Mouse (Mus musculus) c-Kit-positive CD71-positive TER-119-positive erythroid progenitor cells, embryonic 14.5 days (primary cell): ENCODE results near the gene Nkain4.

Experiments
- DNase-seq: peaks from one replicate; pipeline ENCODE4 v3.0.0-alpha.2; 2013; ENCODE audit warnings: low spot score

Nkain4 gene

DNA sequence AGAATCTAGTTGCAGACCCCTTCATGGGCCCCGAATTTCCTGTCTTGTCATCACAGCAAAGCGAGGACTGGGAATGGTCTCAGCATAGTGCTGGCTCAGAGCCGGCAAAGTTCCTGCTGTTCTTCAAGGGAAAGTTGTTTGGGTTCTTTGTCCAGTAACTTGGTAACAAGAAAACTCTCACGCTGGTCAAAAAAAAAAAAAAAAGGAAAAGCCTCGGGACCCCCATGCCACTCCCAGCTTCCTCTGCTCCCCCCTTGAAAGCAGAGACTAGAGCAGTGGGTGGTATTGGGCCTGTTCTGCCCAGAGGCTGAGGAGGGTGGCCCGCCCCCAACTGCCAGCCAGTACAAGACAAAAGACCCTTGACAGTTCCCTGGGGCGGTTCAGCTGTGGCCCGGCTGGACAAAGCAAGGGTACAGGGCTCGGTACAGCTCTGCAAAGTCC, 1.7 kb downstream of the Nkain4 start:
- no peak for DNase-seq

DNA sequence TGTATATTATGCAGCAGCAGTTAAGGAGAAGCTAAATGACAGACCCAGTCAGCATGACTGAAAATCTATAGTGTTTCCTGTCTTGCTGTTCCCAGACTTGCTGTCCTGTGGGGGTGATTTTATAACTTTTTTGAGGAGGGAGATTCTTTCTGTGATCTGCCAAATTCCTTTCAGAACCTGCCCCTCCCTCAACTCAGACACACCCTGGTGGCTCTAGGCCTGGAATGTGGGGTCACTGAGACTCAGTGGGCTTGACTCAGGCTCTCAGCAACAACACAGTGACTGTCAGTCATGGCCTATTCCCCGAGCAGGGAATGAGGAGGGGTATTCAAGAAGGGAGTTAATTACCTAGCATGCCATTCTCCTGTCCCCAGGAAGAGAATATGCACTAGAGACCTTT, 4.6 kb downstream of the Nkain4 start:
- no peak for DNase-seq

DNA sequence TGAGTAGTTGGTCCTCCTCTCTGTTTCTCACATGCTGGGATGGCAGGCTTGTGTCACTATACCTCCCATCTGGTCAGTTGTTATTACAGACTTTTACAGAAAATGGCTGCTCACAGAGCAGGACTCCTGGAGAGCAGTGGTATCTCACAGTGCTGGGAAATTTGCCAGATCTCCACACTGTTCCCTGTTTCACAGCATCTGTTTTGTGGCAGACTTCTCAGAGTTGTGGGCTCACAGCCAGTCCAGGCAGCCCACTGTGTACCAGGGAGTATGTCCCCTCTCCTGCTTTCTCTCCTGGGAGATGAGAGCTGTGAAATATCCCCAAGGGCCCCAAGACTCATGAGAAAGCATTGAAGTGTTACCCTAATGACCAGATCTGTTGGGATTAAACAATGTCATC, 12.6 kb downstream of the Nkain4 start:
- no peak for DNase-seq

DNA sequence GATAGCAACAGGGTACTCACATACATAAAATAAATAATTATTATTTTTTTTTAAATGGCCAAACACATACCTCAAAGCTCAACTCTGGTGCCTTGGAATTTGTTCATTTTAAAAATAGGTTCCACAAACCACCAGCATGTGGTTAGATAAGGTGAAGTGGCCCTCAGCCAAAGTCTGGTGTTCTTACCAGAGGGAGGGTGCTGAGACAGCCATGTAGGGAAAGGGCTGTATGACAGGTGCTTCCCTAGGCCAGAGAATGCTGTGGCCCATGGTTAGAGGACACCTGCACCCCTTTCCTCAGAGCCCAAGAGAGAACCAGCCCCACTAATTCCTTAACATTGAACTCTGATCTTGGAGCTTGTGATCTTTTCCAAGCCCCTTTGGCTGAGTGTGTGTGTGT, 14.3 kb downstream of the Nkain4 start:
- DNase-seq = no peak

DNA sequence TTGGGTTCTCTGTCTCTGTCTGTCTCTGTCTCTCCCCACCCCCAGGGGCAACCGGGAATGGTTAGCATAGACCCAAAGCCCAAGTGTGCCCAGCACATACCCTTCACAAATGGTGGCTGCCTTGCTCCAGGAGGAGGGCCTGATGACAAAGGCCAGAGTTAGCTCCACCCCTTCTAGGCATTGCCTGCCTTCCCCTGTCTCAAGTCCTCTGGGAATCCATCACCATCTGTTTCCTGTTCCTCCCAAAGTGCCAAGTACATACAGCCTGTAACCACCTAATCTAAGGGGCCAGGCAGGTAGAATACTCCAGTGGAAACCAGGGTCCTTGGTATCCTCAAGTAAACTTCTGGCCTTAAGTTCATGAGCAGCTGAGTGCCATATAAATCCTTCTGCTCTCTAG, 22.1 kb downstream of the Nkain4 start:
- DNase-seq = no peak

DNA sequence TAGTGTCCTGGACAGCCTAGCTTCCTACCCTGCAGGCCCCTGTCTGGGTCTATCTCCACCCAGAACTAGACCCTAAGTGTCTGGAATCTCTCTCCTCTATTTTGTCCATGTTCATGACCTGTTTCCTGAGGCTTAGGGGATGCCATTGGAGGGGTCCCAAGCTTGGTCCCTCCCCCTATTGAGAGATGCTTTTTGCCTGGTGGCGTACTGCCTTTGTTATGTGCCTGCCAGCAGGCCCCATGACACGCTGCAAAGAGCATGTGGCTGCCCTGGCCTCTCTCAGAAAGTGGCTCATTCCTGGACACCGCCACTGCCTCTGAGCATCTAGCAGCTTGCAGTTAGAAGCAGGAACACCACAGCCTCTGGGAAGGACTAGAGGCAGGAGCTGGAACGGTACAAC, 25.8 kb downstream of the Nkain4 start, which contains the start of gene Birc7:
TSS of gene Birc7 (plus strand) at position 301 of the 400 bp plus-strand sequence.
- no peak for DNase-seq

DNA sequence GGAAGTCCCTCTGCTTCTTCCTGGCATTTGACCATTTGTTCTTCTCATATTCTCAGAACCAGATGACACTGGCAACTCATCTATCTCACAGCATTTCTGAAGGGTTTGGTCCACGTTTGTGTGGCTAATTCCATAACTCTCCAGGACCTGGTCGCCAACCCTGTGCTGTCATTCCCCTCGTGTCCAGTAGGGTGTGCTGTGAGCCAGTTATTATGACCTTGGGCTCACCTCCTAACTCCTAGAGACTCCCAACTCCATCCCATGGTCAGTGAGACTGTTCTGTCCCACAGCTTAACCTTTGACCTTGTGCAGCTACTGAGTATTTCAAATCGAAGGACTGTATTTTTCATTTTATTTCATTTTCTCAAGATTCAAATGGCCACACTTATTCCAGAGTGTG, 29.3 kb downstream of the Nkain4 start:
- peak; percentile 64 for DNase-seq

DNA sequence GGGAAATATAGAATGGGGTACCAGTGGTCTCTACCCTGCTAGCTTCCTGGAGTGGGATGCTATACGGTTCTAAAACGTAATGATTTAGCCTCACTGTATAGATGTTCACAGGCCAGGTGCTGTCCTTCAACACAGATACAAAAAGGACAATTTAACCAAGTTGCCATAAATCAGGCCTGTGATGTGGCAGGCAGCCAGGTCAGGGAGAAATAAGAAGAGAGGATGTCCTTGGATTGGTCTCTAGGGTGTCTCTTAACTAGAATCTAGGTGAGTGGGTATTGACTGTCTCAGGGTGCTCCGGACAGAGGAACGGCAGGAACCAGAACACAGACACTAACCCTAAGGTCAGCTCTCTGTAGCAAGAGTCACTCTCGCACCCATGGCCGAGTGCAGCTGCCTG, 31.8 kb downstream of the Nkain4 start:
- DNase-seq = no peak

DNA sequence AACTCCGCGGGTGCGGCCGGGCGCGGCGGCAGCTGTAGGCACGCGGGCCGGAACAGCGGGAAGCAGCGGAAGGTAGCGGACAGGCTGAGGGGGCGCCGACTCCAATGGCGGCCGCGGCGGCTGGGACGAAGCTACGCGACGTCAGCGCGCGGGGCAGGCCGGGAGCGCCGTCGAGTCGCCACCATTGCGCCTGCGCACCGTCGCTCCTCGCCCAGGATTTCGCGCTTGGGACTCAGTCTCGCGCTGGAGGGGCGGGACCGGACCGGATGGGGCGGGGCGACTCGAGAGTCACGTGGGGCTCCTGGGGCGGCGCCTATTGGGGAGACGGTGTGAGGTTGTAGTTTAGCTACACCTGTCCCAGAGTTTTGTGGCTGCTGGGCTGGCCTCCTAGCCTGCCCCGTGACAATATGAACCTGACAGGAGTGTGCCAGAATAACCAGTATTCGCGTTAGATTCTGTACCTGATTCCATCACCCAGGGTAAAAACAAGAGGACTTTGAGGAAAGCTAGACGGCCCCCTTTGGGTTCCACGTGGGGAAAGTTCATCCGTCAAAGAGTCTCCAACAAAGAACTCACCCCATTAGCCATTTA, 33.6 kb downstream of the Nkain4 start, which contains the start of gene Ythdf1:
TSS of gene Ythdf1 (minus strand) at position 140 of the 591 bp plus-strand sequence.
- DNase-seq = peak; percentile 96

DNA sequence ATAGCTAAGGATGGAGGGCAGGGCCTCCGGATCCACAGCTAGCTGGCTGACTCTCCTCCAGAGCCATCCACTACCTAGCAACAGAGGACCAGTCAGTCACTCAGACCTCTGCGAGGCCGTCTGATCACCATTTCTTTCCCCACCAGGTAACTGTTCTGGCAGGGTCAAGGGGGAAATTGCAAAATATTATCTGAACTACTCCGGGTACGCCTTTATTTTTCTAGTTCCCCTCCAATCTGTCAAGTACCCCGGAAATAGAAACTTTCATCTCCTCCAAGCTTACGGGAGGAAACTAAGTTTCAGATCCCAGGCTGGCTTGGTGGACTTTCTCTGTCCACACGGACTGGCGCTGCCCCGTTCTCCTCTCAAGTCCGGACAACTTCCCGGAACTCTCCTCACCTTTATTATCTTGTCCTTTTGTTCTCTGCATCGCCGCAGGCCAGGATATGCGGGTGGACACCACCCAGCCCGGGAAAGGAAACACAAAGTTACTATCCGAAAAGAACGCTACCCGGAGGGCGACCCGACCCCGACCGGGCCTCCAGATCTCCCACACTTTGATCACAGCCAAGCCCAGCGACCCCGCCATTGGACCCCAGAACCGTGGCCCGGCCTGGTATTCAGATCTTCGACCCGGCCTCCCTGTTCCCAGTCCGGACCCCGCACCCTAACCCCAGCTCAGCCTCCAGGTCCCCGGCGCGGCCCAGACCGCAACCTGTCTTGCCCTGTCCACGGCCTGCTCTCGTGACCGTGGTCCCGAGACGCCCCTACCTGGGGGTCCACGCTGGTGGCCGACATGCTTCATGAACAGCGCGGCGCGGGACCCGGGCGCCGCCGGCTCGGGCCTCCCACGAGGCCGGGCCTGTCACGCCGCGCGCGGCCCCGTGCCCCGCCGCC, 34.3 kb downstream of the Nkain4 start:
- DNase-seq = no peak

DNA sequence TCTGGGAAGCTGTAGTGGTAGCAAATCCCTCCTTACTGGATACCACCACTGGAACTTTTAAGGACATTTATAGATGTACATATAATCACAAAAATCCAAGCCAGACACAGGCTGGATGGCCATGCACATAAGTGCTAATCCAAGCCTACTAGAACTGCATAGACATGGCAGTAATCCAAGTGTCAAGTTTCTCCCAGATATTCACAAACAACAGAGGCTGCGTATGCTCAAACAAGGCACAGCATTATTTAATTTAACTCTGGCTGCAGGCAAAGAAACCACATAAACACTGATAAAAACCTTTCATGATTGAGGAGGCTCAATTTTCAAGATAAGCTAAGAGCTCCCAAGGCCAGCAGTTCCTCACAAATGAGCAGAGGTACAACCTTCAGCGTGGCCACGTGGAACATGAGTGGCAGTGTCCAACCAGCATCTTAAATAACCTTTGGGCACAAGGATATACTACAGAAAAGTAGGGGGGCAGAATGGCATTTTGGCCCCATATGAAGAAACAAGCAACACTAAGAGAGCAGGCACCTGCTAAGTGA, 38.5 kb downstream of the Nkain4 start:
- no peak for DNase-seq

DNA sequence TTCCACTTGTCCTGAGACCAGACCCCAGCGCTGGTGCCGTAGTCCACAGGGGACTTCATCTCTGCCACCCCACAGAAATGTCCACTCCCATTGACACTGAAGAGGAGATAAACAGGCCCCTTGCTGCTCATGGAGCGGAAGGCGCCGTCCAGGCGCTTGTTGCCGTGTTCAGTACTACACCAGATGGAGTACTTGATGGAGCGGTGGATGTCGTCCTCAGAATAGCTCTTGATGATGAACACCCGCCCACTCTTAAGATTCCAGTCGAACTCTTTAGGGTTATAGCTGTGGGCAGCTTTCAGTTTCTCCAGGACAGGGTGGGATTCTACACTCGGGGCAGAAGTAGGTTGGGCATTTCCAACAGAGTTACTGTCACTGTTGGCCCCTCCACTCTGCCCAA, 43.6 kb downstream of the Nkain4 start:
- no peak for DNase-seq

DNA sequence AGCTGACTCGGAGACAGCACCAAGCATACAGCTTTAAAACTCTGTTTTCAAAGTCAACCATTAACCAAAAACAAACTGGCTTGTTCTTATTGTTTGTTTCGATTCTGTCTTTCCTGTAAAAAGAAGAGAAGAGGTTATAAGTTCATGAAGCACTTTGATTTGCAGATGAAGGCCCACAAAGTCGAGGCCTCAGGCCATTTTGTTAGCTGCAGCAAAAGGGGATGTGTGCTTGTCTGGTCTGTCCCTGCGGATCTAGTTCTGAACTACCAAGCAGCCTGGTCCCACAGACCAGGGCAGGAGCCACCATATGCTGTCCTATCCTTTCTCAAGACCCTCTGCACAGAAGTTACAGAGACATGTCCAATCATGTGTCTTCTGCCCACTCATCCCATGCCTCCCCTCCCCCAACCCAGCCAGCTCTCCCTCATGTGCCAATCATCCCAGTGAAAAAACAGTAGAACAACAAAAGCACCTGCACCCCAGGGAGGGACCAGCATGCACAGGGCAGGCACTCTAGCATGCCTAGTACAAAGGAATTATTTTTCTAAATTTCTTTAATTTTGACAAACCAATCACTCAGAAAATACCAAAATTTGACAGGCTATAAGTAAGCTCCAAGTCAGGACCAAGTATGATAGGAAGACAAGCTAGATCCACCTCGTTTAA, 48.8 kb downstream of the Nkain4 start:
- no peak for DNase-seq

DNA sequence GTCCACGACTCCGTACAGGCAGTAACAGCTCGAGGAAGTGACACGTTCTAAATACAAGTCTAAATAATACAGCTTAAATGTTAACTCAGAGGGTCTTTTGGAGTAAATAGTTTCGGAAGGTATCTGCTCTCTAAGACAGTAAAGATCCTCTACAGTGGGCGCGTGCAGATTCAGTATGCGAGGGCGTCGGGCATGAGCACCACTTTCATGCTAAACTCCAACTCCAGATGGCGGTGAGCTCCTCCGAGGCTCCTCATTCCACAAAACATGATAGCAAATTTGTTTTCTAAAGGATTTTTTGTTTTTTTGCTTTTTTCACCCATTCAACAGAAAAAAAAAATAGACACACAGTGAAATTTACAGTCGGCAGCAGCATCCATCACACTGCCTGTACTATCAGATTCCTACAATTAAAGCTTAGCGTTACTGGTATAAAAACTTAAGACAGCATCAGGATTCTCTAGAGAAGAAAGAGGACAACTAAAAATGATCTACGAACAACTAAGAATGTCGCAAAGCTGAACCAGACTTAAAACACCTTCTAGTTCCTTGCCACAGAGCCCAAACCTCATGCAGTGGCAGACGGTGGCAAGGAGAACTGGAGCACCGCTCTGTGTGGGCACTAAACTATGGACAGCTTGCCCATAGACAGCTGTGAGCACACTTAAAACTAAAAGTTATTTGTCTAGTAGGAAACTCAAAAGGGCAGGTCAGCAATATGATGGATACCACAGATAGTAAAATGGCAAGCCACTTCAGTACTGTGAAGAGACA, 49.9 kb downstream of the Nkain4 start:
- DNase-seq = no peak

DNA sequence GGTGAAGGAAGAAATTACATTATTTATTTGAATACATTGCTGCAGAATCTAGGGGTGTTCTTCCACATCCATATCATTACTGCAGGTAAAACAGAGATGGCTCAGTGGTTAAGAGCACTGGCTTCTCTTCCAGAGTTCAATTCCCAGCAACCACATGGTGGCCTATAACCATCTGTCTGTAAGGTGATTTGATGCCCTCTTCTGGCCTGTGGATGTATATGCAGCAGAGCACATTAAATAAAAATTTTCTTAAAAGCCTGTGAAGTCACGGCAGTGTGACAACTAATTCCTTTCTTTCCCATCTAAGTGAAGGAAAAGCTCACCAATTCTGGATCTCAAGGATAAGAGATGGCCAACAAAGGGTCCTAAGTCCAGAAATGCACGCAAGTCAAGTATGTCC, 52.4 kb downstream of the Nkain4 start:
- DNase-seq = no peak

DNA sequence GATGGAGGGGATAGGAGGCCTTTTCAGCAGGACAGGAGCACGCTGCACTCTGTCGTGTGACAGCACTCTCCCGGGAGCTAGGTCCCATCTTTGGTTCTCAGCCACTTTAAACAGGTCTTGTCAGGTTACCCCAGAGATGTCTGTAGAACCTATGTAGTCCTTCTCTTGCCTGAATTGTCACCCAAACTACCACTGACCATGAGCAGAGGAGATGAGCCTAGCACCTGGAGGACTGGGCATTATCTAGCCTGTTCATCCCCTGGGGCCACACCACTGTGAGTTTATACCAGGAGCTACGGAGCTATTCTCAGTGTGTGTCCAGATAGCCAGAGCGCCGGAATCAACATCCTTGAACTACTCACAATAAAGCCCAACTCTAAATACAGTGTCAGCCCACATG, 56.6 kb downstream of the Nkain4 start:
- DNase-seq = no peak

DNA sequence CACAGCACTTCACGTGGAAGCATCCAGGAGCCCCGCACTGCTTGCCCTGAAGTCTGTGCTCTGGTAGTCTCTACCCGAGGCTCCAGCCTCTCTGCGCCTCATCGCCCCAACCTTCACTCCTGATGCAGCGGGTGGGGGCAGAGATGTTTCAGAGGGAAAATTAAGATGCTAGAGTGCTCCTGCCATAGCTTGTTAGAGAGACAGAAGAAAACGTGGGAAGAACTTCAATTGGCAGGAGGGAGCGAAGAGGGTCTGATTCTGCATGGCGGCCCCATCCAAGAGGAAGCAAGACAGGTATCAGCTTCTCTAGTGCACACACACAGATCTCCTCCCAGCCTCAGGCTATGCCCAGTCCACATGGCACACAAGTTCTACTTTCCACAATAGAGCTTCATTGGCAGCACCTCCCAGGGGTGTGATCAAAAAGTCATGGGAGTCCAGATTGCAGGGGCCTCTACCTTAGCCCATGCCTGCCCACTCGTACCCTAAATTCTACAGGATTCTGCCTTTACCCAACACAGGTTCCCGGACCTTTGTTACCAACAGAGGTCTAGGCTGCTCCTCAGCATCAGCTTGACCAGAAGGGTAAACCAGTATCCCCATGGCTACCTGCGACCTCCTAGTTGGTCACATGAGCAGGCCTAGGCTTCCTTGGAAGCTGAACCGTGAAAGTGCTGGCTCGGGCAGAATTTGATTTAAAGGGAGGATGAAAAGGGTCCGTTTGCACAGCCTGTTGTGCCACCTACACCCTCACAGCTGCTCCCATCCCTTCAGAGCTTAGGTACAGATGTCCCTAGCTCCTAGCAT, 57.5 kb downstream of the Nkain4 start:
- DNase-seq = no peak

DNA sequence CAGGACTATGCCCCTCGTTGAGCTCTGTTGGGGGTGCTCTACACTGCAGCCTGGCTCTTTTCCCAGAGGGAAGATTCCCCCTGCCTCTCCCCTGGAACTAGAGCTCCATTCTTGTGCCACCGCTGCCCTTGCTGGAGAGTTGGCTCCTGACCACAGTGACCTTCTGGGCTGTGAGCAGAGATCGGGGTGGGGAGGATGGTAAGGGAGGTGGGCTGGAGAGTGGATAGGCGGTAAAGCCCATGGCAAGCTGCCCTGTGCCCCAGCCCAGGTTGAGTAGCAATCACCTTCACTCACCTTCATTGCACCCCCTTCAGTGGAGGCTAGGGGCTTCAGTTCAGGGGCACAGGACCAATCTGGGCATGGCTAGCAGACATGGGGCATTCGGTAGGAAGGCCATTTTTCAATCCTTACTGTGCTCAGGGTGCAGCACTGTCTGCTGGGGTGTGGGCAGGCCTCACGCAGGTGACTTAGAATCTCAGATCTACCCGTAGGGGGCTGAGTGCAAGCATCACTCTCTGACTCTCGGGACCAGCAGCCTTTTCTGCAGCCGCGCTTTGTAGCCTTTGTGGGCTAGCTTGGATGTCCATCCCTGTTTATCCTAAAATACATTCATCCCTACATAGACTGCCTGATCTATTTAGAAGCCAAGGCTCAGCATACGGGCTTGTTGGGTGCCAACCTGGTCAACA, 58.5 kb downstream of the Nkain4 start:
- no peak for DNase-seq

DNA sequence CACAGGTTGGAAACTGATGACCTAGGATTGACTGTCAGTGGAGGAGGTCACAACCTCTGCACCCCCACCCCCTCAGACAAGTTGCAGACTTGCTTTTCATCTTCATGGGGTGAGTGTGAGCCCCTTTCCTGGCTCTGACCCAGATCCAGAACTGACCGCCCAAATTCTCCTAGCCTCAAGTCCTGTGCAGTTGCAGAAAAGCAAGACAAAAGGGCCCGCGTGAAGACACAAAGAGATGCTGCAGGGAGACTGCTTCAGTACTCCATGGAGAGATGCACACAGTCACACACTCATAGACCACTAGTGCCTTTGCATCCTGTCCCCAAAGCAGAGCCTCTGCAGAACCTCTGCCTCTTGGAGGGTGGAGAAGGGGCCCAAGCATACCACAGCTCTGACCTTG, 59.2 kb downstream of the Nkain4 start:
- DNase-seq = no peak

DNA sequence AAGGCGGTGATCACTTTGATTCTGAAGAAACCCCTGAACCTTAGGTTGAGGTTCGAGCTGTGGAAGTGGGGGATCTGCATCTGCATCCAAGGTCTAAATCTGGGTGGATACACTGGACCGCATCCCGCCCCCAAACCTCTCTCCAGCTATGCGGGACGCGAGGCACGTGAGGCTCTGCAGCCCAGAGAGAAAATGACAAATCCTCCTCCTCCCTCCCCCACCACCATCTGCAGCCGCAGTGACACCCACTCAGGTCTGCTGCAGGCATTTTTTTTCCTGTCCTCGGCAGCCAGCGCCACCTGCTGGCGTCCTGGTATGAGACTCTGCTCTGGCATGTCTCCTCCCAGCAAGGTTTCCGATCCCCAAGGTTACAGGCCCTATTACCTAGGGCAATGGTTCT, 59.8 kb downstream of the Nkain4 start:
- DNase-seq = peak; percentile 59
